Mouse (Mus musculus) splenic B cell, adult 2 months (primary cell): Measurements from ENCODE around the gene Slc4a7.

ENCODE experiments used
- DNase-seq: peaks from one replicate; pipeline ENCODE4 v3.0.0-alpha.2; 2011; ENCODE audit warnings: low read depth, low spot score
- H3K27me3 ChIP-seq: 2 replicates; pipeline ENCODE4 v1.6.1; 2012; ENCODE audit warnings: mild to moderate bottlenecking, low read length, moderate library complexity, mixed read lengths; ENCODE audit not compliant: control insufficient read depth, poor library complexity, insufficient read depth, severe bottlenecking
- H3K36me3 ChIP-seq: 2 replicates; pipeline ENCODE4 v1.6.1; 2012; ENCODE audit warnings: mild to moderate bottlenecking, low read length, moderate library complexity, mixed read lengths; ENCODE audit not compliant: control insufficient read depth, poor library complexity, insufficient read depth, severe bottlenecking

Gene Slc4a7

DNA sequence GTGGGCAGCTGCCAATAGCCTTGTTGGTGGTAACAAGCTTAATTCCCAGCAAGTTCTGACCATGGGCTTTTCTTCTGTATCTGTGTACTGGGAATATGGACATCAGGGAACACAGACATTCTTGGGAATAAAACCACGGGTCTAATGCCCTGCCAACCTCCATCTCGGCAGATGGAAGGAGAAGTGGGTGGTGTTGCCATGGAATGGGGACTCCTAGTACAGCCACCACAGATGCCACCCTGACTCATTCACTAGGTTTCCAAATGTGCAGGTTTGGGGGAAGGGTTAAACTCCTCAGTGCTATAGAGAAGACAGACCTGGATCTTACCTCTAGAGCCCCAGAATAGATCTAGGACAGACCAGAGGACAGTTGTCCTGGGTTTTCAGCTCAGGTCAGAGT is 132.2 kb downstream of the Slc4a7 start:
- DNase-seq: no peak

GRCm38 (mm10) chr14:14837627-14838026 is 135.5 kb downstream of the Slc4a7 start:
- no peak for DNase-seq
- Histone ChIP-seq H3K36me3 (no peaks in the 10 kb centered on the region), H3K27me3 (no peaks in the 10 kb centered on the region)

More for the DNA sequence above, 132.2 kb downstream of the Slc4a7 start:
- Histone ChIP-seq H3K36me3 (no peaks in the 10 kb centered on the region), H3K27me3 (no peaks in the 10 kb centered on the region)

DNA sequence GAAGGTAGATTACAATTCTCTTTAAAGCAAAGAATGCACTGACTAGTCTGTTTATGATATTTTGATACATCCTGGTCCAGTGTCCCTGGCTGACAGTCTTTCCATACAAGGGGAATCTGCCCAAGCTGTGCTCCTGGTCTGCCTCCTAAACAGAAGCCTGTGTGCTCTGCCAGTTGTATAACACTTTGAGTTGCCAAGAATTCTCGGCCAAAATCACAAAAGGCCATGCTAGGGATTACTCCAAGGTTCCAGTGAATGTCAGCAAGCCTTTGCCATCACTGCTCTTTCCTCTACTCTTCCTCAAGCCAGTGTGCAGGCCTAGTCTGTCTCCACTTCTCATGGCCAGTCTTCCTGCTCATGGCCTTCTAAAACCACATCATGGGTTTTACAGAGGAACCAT is 136.0 kb downstream of the Slc4a7 start:
- H3K36me3 ChIP-seq: no peaks in the 10 kb centered on the region
- H3K27me3 ChIP-seq: no peaks in the 10 kb centered on the region
- DNase-seq: no peak

DNA sequence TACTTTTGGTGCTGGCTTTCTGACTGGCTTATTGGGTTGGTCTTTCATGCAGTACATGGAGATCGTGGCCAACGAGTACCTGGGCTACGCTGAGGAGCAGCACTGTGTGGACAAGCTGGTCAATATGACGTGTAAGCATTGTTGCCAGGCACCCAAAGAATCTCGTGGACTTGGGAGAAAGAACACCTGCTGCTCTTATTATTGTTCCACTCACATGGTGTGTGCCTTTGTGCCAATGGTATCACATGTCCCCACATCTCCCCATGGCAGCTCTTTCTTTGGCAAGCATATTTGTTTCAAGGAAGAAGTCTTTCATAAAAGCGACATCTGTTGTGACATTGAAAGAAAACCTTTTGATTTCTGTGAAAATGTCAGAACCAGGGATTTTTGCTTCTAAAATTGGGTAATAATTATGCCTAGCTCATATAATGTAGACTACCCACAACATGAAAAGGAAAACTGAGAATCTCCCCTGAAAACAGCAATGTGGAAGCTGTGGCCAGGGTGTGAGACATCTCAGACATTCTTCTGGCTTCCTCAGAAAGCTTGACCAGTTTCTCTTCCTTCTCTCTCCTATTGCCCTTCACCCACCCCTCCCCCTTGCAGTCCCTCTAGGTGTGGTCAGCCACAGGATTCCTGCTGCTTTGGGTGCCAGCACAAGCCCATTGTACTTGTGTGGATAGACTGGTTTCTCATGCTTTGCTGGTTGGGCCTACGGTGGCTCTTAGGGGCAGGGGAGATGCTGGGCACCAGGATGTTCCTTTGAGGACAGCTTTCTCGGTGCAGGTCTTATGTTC is 140.9 kb downstream of the Slc4a7 start:
- Histone ChIP-seq H3K36me3 (no peaks in the 10 kb centered on the region; the same call in 1 of the 2 replicates), H3K27me3 (no peaks in the 10 kb centered on the region)
- DNase-seq: no peak
